Mouse (Mus musculus): ENCODE measurements around the gene Etv6.

GRCm38 (mm10) chr6:134151022-134151680, 115.7 kb downstream of the Etv6 start:
- TF ChIP-seq GATA1 (IDR thresholded peaks at IDR 0.05; ENCODE audit: low read length) (no peak), TAL1 (IDR thresholded peaks at IDR 0.05; ENCODE audit: low read length) (no peak)

All from erythroblast, embryonic 14.5 days (primary cell).